Mouse (Mus musculus) adrenal gland, adult 10 weeks (tissue): ENCODE measurements around the gene Gm3417. TPM values are rescaled to one million over a fixed set of nuclear protein-coding genes. Genes with fewer than 3 reads are reported as not detected.

Experiments used
- polyA plus RNA-seq: library from polyadenylated mRNA; stranded (reverse); fragments of 350-450 nt; fragmentation: Illumina TruSeq; extraction: RNeasy Lipid Tissue Mini Kit (QIAGEN cat#74804); gene quantifications from one replicate; pipeline ENCODE4 v1.2.3, GENCODE M21; 2014; ENCODE audit warnings: low read depth, low replicate concordance

Gene Gm3417
- polyA plus RNA-seq = 1.6 TPM

DNA sequence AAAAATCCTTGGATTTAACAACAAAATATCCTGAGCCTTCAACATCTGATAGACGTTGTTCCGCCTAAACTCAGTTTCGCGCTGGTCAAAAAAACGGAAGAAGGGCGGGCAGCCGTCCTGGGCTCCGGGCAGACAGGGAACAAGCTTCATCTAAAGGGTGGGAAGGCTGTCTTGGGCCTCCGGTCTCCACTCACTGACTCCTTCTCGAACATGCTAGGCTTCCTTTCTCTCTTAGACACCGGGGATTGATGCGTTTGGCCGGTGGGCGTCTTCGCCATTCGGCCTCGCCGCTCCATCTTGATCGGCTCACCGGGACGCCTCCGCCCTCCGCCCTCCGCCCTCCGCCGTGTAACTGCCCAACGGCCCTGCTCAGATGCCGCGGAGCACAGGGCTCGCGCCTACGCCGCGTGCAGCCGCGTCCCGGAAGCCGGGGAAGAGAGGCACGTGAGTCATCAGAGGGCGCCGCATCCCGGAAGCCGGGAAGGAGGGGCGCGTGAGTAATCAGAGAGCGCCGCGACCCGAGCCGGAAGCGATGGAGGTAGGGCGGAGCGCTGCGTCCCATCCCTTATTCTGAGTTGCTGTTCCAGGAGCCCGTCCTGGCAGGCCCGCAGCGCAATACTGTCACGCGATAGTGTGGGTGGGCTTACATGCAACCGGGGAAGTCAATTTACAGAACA, at the start of gene Gm3417, which contains the start of gene 9030025P20Rik:
Gene Gm3417 (minus strand): TSS at position 429 of the 677 bp plus-strand sequence.
Gene 9030025P20Rik (plus strand): TSS at position 107 of the 677 bp plus-strand sequence.

DNA sequence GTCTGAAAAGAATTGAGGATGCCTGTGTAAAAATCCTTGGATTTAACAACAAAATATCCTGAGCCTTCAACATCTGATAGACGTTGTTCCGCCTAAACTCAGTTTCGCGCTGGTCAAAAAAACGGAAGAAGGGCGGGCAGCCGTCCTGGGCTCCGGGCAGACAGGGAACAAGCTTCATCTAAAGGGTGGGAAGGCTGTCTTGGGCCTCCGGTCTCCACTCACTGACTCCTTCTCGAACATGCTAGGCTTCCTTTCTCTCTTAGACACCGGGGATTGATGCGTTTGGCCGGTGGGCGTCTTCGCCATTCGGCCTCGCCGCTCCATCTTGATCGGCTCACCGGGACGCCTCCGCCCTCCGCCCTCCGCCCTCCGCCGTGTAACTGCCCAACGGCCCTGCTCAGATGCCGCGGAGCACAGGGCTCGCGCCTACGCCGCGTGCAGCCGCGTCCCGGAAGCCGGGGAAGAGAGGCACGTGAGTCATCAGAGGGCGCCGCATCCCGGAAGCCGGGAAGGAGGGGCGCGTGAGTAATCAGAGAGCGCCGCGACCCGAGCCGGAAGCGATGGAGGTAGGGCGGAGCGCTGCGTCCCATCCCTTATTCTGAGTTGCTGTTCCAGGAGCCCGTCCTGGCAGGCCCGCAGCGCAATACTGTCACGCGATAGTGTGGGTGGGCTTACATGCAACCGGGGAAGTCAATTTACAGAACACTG, 31.3 kb upstream of the Gm3417 start, which contains the start of gene Gm3435:
Gene Gm3435 (plus strand): TSS at position 471 of the 708 bp plus-strand sequence.

DNA sequence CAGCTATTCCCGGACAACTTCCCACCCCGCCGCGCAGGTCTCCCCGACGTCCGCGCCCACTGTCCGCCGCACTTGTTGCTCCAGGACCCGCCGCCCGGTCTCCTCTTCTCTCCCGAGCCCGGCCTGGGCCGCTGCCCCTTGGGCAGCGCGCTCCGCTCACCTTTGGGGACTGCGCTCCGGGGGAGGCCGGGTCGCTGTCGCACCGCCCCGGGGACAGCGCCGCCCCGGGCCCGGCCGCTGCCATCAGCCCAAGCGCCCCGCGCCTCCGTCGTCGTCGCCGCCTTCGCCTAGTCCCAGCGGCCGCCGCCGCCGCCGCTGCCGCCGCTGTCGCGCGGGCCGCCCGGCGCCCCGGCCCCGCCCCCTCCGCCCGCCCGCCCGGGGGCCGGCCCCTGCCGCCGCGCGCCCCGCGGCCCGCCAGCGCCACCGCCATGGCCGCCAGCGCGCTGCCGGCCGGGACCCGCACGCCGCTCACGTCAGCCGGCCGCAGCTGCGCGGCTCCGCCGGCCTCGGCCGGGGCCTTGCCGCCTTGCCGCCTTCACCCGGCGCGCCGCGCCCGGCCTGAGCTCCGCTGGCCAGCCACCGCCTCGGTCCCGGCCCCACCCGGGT, 17.5 kb downstream of the Gm3417 start, which contains the start of gene Phf10:
Gene Phf10 (minus strand): TSS at position 323 of the 606 bp plus-strand sequence.

DNA sequence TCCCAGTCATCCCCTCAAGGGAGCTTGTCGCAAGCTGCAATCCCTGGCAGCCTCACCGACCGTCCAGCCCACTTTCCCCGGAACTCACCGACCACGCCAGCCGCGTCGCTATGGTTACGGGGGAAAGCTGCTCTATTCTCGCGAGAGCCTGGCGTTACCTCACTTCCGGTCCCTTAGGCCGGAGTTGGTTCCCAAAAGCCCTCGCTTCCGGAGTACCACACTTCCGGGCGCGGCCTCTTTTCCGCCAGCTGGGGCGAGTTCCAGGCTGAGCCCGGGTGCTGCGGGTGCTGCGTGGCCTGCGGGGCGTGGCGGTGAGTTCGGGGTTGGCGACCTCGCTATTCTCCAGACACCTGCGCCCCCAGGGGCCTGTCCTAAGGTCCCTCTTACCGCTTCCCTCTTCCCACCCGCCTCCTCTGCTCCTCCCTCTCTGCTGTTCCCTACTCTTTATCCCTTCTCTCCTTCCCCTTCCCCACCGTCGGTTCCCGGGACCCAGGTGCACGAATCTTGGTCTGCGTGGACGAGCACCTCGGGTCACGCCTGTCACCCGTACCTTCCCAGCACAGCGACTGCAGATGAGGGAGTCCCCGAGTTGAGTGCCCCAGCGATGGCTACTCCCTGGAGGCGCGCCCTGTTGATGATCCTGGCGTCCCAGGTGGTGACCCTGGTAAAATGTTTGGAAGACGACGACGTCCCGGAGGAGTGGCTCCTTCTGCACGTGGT, 35.4 kb downstream of the Gm3417 start, which contains the start of the genes Wdr27 and 1600012H06Rik:
Gene Wdr27 (minus strand): TSS at position 150 of the 720 bp plus-strand sequence.
Gene 1600012H06Rik (plus strand): TSS at position 176 of the 720 bp plus-strand sequence.

Other genes starting within 250 kb of the Gm3417 start
- 1.3 TPM for gene Wdr27, start 35.6 kb downstream of the Gm3417 start, polyA plus RNA-seq
- 130 TPM for gene 1600012H06Rik, start 35.6 kb downstream of the Gm3417 start, polyA plus RNA-seq
- gene Phf10, start 17.5 kb downstream of the Gm3417 start, polyA plus RNA-seq = 108 TPM
- gene 9030025P20Rik, start 322 bp downstream of the Gm3417 start, polyA plus RNA-seq = 4.2 TPM
- 3.0 TPM for gene Gm3435, start 31.4 kb upstream of the Gm3417 start, polyA plus RNA-seq
- 42.3 TPM for gene Ermard, start 62.4 kb upstream of the Gm3417 start, polyA plus RNA-seq
- gene Tcte3, start 62.7 kb upstream of the Gm3417 start, polyA plus RNA-seq = not detected
- gene Gm3448, start 62.7 kb upstream of the Gm3417 start, polyA plus RNA-seq = 0.99 TPM